Mouse (Mus musculus): ENCODE results near the gene Gm16430. TPM values are rescaled to one million over a fixed set of nuclear protein-coding genes. Genes with fewer than 3 reads are reported as not detected.
"Not testable (repeated sequence)": the region's sequence is repeated elsewhere in the genome, so short reads cannot be mapped to it uniquely, and the experiment has no call there.

Gene Gm16430
- polyA plus RNA-seq (2015; fragmentation: Nextera tagmentation; extraction: Ambion mirVana): not detected in 2 replicates

- ATAC-seq (ENCODE audit: low FRiP score, low TSS enrichment); H3K9me3 ChIP-seq (ENCODE audit: low read length); H3K9ac ChIP-seq (replicated peaks; ENCODE audit: low read length); H3K27me3 ChIP-seq (ENCODE audit: insufficient read depth, low read length); H3K4me2 ChIP-seq (replicated peaks; ENCODE audit: low read depth, low read length); H3K4me3 ChIP-seq (ENCODE audit: low read length); H3K36me3 ChIP-seq (ENCODE audit: insufficient read depth, low read length); H3K27ac ChIP-seq (ENCODE audit: low read length); H3K4me1 ChIP-seq (ENCODE audit: insufficient read depth, low read length): not testable (repeated sequence)
- no CpG with 5 or more reads among the region's 7 CpGs for WGBS
Observed at GRCm38 (mm10) chrX:54621911-54622310, at the start of gene Gm16430. Gene Gm16430, plus strand, starts transcription at chrX:54622211.

Other genes starting within 250 kb of the Gm16430 start
- not detected in 2 replicates for gene Gm16405, start 91.0 kb upstream of the Gm16430 start, polyA plus RNA-seq (2015; fragmentation: Nextera tagmentation; extraction: Ambion mirVana)

Measured in kidney, embryonic 16.5 days (tissue).